18 mouse cellular contexts compared by ENCODE assay signal in genomic region chr11:63878616-63879015, GRCm38 (mm10).
"Had no signal": no experiment of that assay in that cellular context is flagged by ENCODE, and none has a peak within 500 bp of the region (broad histone marks: within the 10 kb centered on the region; RNA-seq: fewer than 3 reads in every experiment).

No protein-coding gene starts in this region.

- H3K27me3 ChIP-seq: neural tube, embryonic 13.5 days; neural tube, embryonic 15.5 days had no signal

- H3K36me3 ChIP-seq: midbrain, embryonic 10.5 days; midbrain, embryonic 12.5 days; neural tube, embryonic 13.5 days; neural tube, embryonic 15.5 days had no signal

- ATAC-seq: midbrain, embryonic 16.5 days had no signal

- H3K4me3 ChIP-seq: midbrain, embryonic 10.5 days; midbrain, embryonic 12.5 days; myocyte; neural tube, embryonic 13.5 days; neural tube, embryonic 15.5 days had no signal

- H3K9me3 ChIP-seq: midbrain, embryonic 10.5 days; midbrain, embryonic 12.5 days; neural tube, embryonic 13.5 days; neural tube, embryonic 15.5 days had no signal

- H3K9ac ChIP-seq: lung, embryonic 14.5 days; midbrain, embryonic 12.5 days; neural tube, embryonic 13.5 days; neural tube, embryonic 15.5 days had no signal

- H3K4me2 ChIP-seq: lung, embryonic 14.5 days; midbrain, embryonic 12.5 days; neural tube, embryonic 13.5 days; neural tube, embryonic 15.5 days had no signal

- H3K27ac ChIP-seq: midbrain, embryonic 10.5 days; midbrain, embryonic 12.5 days; neural tube, embryonic 13.5 days; neural tube, embryonic 15.5 days had no signal

- H3K4me1 ChIP-seq: midbrain, embryonic 12.5 days; neural tube, embryonic 15.5 days had no signal

- DNase-seq: lung, postnatal 10 days; lung, postnatal 4 days; midbrain, embryonic 14.5 days; retina, postnatal 1 day; right cerebral cortex, adult 18-20 months; right cerebral cortex, postnatal 25 days; right cerebral cortex, postnatal 4 days; spleen, adult 18-20 months; thymus, adult 18-20 months; thymus, postnatal 14 days; thymus, postnatal 36 days had no signal
